In genomic region chr1:163057363-163057762, GRCm38 (mm10) we compare ENCODE assay signal across 11 mouse cellular contexts. TPM values are rescaled to one million over a fixed set of nuclear protein-coding genes. Genes with fewer than 3 reads are reported as not detected.
A peak's percentile ranks its signal among the peaks of the same experiment; 100 is the strongest.
DNase-seq lines count a peak whose midpoint lies in the region; ATAC-seq and TF ChIP-seq lines count a peak whose summit lies in the region.
"Had no signal": no experiment of that assay in that cellular context is flagged by ENCODE, and none has a peak within 500 bp of the region (broad histone marks: within the 10 kb centered on the region; RNA-seq: fewer than 3 reads in every experiment).

No protein-coding gene starts in this region.

- 56% methylated on average over 2 of the region's 2 CpGs for WGBS in heart, embryonic 10.5 days
- 49% methylated on average over 2 of the region's 2 CpGs for WGBS in neural tube, embryonic 11.5 days
- 34% methylated on average over 2 of the region's 2 CpGs for WGBS in neural tube, embryonic 15.5 days
- 41% methylated on average over 2 of the region's 2 CpGs for WGBS in stomach, postnatal 0 days

- no peaks in the 10 kb centered on the region for H3K9me3 ChIP-seq in heart, embryonic 10.5 days
- no peaks in the 10 kb centered on the region for H3K9me3 ChIP-seq in neural tube, embryonic 11.5 days (ENCODE audit: control insufficient read depth, low read length)
- H3K9me3 ChIP-seq in neural tube, embryonic 15.5 days (replicated peaks), result no peaks in the 10 kb centered on the region
- no peaks in the 10 kb centered on the region for H3K9me3 ChIP-seq in stomach, postnatal 0 days (ENCODE audit: control insufficient read depth, low read length)
- H3K9me3 ChIP-seq: forebrain, embryonic 15.5 days; intestine, embryonic 15.5 days had no signal

- peak; percentile 63; the same call in 1 of the 2 replicates for ATAC-seq in neural tube, embryonic 11.5 days (ENCODE audit: insufficient read depth, low FRiP score, low TSS enrichment)
- ATAC-seq in neural tube, embryonic 15.5 days (ENCODE audit: low FRiP score), result no peak
- ATAC-seq in stomach, postnatal 0 days (ENCODE audit: low FRiP score, low TSS enrichment), result no peak
- ATAC-seq: forebrain, embryonic 15.5 days; intestine, embryonic 15.5 days had no signal

- H3K4me1 ChIP-seq in heart, embryonic 10.5 days, result no peaks in the 10 kb centered on the region
- no peaks in the 10 kb centered on the region for H3K4me1 ChIP-seq in neural tube, embryonic 11.5 days (ENCODE audit: control insufficient read depth, insufficient read depth, low read length)
- no peaks in the 10 kb centered on the region for H3K4me1 ChIP-seq in neural tube, embryonic 15.5 days
- no peaks in the 10 kb centered on the region for H3K4me1 ChIP-seq in stomach, postnatal 0 days (replicated peaks; ENCODE audit: control insufficient read depth, insufficient read depth)
- H3K4me1 ChIP-seq: forebrain, embryonic 15.5 days; intestine, embryonic 15.5 days had no signal

- DNase-seq in heart, adult 18-20 months, result peak; percentile 27 to 33
- no peak for DNase-seq in heart, embryonic 10.5 days (ENCODE audit: low spot score)
- peak; percentile 14 for DNase-seq in neural tube, embryonic 11.5 days (ENCODE audit: low spot score)
- peak; percentile 13 to 19 for DNase-seq in kidney, adult 8-10 months
- DNase-seq in stomach, postnatal 0 days (ENCODE audit: low spot score), result no peak
- no peak for DNase-seq in thymus, postnatal 36 days
- DNase-seq in layer of hippocampus, postnatal 25 days (ENCODE audit: extremely low spot score in 1 of 2, low spot score in 1 of 2), result no peak

- H3K36me3 ChIP-seq in heart, embryonic 10.5 days, result no peaks in the 10 kb centered on the region
- H3K36me3 ChIP-seq in neural tube, embryonic 11.5 days (ENCODE audit: control insufficient read depth, insufficient read depth, low read length), result no peaks in the 10 kb centered on the region
- no peaks in the 10 kb centered on the region for H3K36me3 ChIP-seq in neural tube, embryonic 15.5 days
- H3K36me3 ChIP-seq in stomach, postnatal 0 days (ENCODE audit: control insufficient read depth, insufficient read depth, low read length), result no peaks in the 10 kb centered on the region
- H3K36me3 ChIP-seq: forebrain, embryonic 15.5 days; intestine, embryonic 15.5 days had no signal

- H3K27ac ChIP-seq in heart, embryonic 10.5 days, result no peak overlapping the region
- no peak overlapping the region for H3K27ac ChIP-seq in neural tube, embryonic 11.5 days (ENCODE audit: low read depth, low read length)
- no peak overlapping the region for H3K27ac ChIP-seq in neural tube, embryonic 15.5 days (replicated peaks)
- no peak overlapping the region for H3K27ac ChIP-seq in stomach, postnatal 0 days (replicated peaks)
- H3K27ac ChIP-seq: forebrain, embryonic 15.5 days; intestine, embryonic 15.5 days had no signal

- no peak for TF ChIP-seq EP300 in stomach, postnatal 0 days (optimal IDR thresholded peaks at IDR 0.05)

- no peaks in the 10 kb centered on the region for H3K27me3 ChIP-seq in heart, embryonic 10.5 days (ENCODE audit: insufficient read depth, poor library complexity, severe bottlenecking)
- no peaks in the 10 kb centered on the region for H3K27me3 ChIP-seq in neural tube, embryonic 11.5 days (ENCODE audit: control insufficient read depth, insufficient read depth, low read length)
- no peaks in the 10 kb centered on the region for H3K27me3 ChIP-seq in neural tube, embryonic 15.5 days (replicated peaks)
- H3K27me3 ChIP-seq in stomach, postnatal 0 days (ENCODE audit: control insufficient read depth, insufficient read depth, low read length), result no peaks in the 10 kb centered on the region
- H3K27me3 ChIP-seq: forebrain, embryonic 15.5 days; intestine, embryonic 15.5 days had no signal

- H3K4me2 ChIP-seq in neural tube, embryonic 11.5 days (ENCODE audit: low read depth), result no peak overlapping the region
- no peak overlapping the region for H3K4me2 ChIP-seq in neural tube, embryonic 15.5 days
- H3K4me2 ChIP-seq in stomach, postnatal 0 days (replicated peaks; ENCODE audit: low read depth), result no peak overlapping the region
- H3K4me2 ChIP-seq: forebrain, embryonic 15.5 days; intestine, embryonic 15.5 days; midbrain, embryonic 11.5 days had no signal

- peak; percentile 73 for TF ChIP-seq CTCF in stomach, postnatal 0 days (IDR thresholded peaks at IDR 0.05; ENCODE audit: low read depth)

- H3K4me3 ChIP-seq in heart, embryonic 10.5 days, result no peak overlapping the region
- H3K4me3 ChIP-seq in neural tube, embryonic 11.5 days (ENCODE audit: low read depth, low read length), result no peak overlapping the region
- no peak overlapping the region for H3K4me3 ChIP-seq in neural tube, embryonic 15.5 days (replicated peaks)
- no peak overlapping the region for H3K4me3 ChIP-seq in stomach, postnatal 0 days (ENCODE audit: low read depth, low read length)
- H3K4me3 ChIP-seq: forebrain, embryonic 15.5 days; intestine, embryonic 15.5 days had no signal

- no peak overlapping the region for H3K9ac ChIP-seq in neural tube, embryonic 11.5 days (ENCODE audit: low read length)
- no peak overlapping the region for H3K9ac ChIP-seq in neural tube, embryonic 15.5 days (replicated peaks)
- no peak overlapping the region for H3K9ac ChIP-seq in stomach, postnatal 0 days (ENCODE audit: low read length)
- H3K9ac ChIP-seq: forebrain, embryonic 15.5 days; intestine, embryonic 15.5 days had no signal

RNA-seq across cellular contexts. Expression of gene Mroh9, which starts 28.1 kb away (rescaled TPM):
- total RNA-seq in heart, adult 18-20 months (2021), result not detected
- polyA plus RNA-seq in heart, embryonic 10.5 days (2016; fragmentation: Nextera tagmentation; extraction: Ambion mirVana), result not detected in 2 replicates
- not detected in 2 replicates for polyA plus RNA-seq in neural tube, embryonic 11.5 days (2014; fragmentation: Nextera tagmentation; extraction: Ambion mirVana)
- not detected in 2 replicates for polyA plus RNA-seq in neural tube, embryonic 15.5 days (2015; fragmentation: Nextera tagmentation; extraction: Ambion mirVana)
- not detected in 2 replicates for polyA plus RNA-seq in stomach, postnatal 0 days (2015; fragmentation: Nextera tagmentation; extraction: Ambion mirVana)
- total RNA-seq in layer of hippocampus, postnatal 25 days (2021), result not detected
- polyA plus RNA-seq: forebrain, embryonic 15.5 days; intestine, embryonic 15.5 days; midbrain, embryonic 11.5 days had no signal

Comparison
In these comparisons a context has a peak if more than half of its experiments do, and no peak if none do; other contexts are left out.
1. DNase-seq: peak in heart, adult 18-20 months (2 of 2), neural tube, embryonic 11.5 days (single experiment) and kidney, adult 8-10 months (2 of 2); none in heart, embryonic 10.5 days (single experiment), stomach, postnatal 0 days (single experiment), thymus, postnatal 36 days (0 of 2) and layer of hippocampus, postnatal 25 days (0 of 2).